Mouse (Mus musculus) urinary bladder, postnatal 36 days (tissue): ENCODE measurements around the gene Gm20388.
A peak's percentile ranks its signal among the peaks of the same experiment; 100 is the strongest.

ENCODE experiments used
- DNase-seq, 2 experiments: peaks; one replicate each; pipeline ENCODE4 v3.0.0; 2022; ENCODE audit warnings: low spot score in 2 of 2, mixed read lengths in 1 of 2

Gene Gm20388

DNA sequence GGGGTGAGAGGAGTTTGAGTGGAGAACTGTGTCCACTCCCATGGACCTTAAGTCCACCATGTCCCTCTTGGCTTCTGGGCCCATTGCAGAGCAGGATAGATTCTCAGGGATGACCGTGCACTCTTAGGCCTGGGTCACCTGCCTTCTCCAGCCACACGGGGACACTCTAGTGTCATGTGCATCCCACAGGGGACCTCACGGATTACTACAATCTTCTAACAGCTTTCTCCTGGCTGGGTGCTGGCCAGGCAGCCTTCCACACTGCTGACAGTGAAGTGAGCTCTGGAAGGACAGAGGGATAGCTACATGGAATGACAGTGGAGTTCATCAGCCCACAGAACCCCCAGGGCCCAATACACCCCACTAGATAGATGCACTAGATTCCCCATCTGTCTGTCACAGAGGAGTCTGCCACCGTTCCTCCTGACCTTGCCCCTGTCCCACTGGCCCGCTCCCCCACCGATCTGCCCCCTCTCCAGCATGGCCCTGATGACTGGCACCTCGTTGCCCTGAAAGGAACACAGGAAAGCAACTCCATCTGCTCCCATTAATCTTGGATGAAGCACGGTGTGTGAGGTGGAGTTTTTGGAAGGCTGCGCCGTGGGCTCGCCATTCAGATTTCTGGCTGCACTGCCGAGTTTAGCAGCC, 2287.9 kb downstream of the Gm20388 start:
- no peak for DNase-seq

DNA sequence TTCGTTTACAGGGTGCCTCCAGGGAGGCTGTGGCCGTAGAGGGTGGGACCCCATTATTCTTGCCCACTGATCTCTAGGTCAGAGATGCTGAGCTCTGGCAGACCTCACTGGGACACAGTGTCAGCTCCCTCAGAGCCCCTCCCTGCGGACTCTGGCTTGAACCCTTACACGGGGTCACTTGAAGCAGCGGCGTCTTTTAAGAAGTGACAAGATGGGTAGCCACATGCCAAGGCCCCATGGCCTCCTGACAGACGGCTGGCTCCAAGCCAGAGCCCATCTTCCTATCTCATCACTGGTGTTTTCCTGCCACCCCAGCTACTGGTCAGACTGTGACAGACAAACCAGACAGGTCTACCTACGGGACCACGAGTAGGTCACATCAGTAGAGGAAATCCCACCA, 2288.6 kb downstream of the Gm20388 start:
- no peak for DNase-seq

DNA sequence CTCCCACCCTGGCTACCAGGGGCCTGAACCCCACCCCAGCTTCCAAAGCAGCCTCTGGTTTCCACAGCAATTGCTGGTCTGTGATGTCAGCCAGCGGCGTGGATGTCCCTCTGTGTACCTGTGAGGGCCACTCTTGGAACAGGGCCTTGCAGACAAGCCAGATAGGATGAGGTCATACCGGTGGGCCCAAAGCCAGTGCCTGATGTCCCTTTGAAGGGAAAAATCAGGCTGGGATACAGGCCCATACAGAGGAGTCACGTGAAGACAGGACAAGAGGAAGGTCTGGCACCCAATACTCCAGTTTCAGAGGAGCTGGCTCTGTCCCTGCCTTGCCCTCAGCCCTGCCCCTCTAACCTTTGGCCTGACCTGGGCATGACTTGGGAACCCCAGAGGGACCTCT, 2289.2 kb downstream of the Gm20388 start:
- no peak for DNase-seq

GRCm38 (mm10) chr8:122211591-122211990, 2300.9 kb downstream of the Gm20388 start:
- no peak for DNase-seq

DNA sequence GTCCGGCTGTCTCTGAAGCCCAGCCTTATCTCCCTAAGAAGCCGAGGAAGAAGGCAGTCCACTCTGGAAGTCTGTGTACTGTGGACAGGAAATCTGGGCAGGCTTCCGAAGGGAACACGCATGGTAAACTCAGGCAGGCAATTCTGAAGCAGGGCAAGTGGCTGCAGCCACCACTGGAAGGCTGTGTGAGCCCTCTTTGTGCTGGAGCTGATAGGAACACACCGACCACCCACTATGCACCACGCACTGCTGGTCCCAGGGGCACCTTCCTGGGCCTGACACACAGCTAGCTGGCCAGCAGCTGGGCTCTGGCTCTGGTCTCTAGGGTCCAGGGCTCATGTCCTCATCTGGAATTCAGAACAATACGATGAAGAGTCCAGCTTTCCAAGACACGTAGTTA, 2305.0 kb downstream of the Gm20388 start:
- no peak for DNase-seq

DNA sequence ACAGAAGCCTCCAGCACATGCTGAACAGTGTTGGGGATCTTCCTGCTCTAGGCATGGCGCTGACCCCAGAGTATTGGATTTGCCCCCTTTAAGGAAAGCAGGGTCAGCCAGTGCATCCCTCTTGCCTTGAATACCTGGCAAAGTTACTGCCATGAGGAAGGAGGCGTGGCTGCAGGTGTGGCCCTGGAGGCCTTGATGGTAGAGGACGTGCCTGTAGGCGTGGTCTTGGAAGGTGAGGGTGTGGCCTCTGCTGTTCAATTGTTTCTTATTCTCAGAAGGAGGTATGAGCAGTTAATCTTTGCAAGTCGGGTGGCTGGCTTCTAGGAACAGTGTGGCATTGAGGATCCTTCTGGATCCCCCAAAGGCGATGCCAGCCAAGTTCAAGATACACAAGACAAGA, 2305.8 kb downstream of the Gm20388 start:
- no peak for DNase-seq

GRCm38 (mm10) chr8:122217456-122218177, 2307.0 kb downstream of the Gm20388 start:
- no peak for DNase-seq

GRCm38 (mm10) chr8:122223976-122224649, 2313.5 kb downstream of the Gm20388 start:
- no peak for DNase-seq

DNA sequence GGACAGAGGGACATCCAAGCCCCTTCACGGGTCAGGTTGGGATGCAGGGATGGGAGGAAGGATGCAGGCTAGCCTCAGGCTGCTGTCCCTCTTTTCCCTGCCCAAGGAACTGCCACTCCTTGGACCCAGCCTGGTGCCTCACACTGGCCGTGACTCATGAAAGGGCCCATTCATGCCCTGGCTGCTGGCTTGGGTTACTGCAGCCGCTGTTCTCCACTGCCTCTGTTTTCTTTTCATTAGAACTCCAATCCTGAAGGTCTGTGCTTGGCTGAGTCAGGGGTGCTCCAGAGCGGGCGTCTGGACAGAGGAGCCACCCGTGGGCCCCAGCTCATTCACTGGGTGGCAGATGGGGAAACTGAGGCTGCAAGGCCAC, 2314.0 kb downstream of the Gm20388 start:
- DNase-seq: no peak

GRCm38 (mm10) chr8:122225446-122225845, 2314.8 kb downstream of the Gm20388 start:
- DNase-seq: no peak

DNA sequence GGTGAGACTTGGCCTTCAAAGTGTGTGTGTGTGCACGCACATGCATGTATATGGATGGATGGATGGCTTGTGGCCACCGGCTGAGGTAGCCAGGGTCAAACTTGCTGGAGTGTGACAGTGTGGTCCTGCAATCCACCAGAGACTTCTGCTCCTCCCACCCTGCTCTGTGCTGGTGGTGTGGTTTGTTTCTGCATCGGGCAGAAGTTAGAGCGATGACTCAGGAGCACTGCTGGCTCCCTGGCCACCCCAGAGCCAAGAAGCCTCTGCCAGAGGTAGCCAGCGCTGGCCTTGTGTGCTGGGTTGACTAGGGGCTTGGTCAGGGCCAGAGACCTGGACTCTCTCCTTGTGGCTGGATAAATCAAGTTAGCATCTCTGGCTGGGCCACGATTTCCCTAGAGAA, 2316.7 kb downstream of the Gm20388 start:
- no peak for DNase-seq

- no peak for DNase-seq
Measured at GRCm38 (mm10) chr8:122228792-122229575, 2318.3 kb downstream of the Gm20388 start.

DNA sequence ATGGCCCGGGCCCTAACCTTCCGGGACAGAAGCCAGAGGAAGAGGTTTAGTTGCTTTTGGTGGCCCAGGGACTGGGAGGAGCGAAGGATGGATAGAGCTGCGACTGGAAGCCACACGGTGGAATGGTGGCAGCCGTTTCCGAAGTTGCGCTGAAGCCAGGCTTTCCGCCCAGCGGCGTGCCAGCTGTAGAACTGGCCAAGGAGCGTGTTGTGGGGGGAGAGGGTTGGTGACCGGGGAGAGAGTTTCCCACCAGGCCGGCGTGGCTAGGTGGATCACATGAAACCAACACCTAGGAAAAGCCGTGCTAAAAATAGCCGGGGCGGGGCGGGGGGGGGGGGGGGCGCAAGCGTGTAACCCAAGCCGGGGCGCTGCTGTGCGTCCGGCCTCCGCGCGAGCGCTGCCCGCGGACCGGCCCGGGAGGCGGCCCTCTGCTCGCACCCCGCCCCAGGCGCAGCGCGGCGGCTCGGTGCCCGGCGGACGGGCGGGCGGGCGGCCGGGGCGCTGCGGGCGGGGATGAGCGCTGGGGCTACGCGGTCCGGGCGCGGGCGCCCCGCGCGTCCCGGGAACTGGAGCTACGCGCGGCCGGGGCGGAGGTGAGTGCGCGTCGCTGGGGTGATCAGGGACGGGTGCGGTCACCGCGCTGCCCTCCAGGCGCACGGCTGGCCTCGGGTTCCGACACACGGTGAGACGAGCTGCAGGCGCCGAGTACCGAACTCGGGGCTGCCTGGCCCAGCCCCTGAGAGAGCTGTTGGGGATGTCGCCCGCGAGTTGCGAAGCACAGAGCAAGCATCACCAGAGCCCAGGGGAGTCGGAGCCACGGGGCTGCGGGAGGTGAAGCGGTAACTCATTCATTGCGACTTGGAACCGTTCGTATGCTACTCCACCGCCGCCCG, 2319.4 kb downstream of the Gm20388 start:
- DNase-seq: no peak

GRCm38 (mm10) chr8:122230712-122231337, 2320.2 kb downstream of the Gm20388 start:
- DNase-seq: peak; percentile 51 to 62

DNA sequence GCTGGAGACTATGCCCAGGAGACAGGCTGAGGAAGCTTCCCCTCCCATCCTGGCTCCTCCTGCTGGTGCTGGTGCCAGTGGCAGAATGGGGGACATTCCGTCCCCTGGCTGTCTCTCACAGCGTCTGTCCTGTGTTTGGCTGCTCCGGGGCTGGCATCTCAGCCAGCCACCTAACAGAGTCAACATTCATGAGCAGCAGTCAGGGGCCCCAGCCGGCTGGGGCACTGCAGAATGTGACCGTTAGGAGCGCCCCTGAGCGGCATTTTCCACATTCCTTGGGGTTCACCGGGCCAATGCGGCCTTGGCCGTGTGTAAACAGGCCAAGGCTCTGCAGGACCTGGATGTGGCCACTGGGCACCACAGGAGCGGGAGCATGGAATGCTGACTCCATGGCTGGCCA, 2323.4 kb downstream of the Gm20388 start:
- DNase-seq: no peak

DNA sequence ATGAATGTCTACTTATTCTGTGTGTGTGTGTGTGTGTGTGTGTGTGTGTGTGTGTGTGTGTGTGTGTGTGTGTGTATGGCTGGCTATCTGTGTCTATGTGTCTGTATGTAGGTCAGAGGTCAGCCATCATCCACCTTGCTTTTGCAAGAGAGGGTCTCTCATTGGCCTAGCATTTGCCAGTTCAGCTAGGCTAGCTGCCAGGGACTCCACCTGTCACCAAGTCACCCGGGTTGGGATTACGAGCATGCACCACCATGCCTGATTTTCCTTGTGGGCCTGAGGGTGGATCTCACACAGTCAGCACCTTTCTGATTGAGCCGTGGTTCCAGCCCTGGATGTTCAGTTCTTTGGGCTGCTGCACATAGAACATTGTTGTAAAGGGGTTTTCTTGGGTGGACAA, 2325.9 kb downstream of the Gm20388 start:
- DNase-seq: no peak

- DNase-seq: no peak
Measured at GRCm38 (mm10) chr8:122238225-122238624, 2327.6 kb downstream of the Gm20388 start.

DNA sequence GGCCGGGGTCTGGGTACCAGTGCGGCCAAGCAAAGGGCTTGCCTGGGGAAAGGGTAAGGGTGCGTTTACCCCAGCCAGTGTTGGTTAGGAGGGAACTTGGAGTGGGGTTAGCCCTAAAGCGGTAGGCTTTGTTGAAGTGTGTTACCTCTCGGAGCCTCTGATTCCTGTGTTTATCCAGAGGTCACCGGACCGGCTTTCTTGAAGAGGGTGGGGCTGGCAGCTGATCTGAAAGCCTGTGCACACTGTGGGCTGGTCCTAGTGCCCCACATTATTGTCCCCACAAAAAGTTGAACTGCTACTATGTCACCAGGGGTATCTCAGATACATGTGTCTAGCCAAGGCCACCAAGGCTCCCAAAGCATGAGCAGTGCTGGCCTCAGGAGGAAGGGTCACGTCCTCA, 2328.1 kb downstream of the Gm20388 start:
- DNase-seq: peak in 1 of 2 experiments; percentile 33

GRCm38 (mm10) chr8:122240241-122241026, 2329.8 kb downstream of the Gm20388 start:
- no peak for DNase-seq

DNA sequence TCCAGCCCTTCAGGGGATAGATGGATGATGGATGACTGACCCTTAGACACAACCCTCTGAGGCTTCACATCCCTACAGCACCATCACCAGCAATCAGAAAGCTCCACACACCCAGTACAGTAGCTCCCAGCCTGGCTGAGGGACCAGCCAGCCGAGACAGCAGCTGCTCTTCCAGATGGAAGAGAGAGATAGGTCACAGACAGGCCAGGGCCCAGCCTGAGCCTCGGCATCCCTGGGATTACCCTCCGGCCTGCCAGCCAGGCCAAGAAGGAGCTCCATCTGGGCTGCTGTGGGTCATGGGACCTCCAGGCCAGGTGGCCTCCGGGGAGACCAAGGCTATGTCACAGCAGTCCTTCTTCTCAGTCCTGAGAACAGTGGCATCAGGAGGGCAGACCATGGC, 2332.7 kb downstream of the Gm20388 start:
- DNase-seq: no peak
